Mouse (Mus musculus) T-cell, adult 2 months (primary cell): ENCODE measurements at regions not wholly inside any gene's neighbourhood (a gene's known extent, or its start where the extent isn't known, plus 50 kb on each side); places are given as distances from the start of the nearest gene placed in this dataset.
"Not testable (repeated sequence)": the region's sequence is repeated elsewhere in the genome, so short reads cannot be mapped to it uniquely, and the experiment has no call there.

Experiments
- DNase-seq: peaks from one replicate; pipeline ENCODE4 v3.0.0; 2022; ENCODE audit warnings: low spot score

DNA sequence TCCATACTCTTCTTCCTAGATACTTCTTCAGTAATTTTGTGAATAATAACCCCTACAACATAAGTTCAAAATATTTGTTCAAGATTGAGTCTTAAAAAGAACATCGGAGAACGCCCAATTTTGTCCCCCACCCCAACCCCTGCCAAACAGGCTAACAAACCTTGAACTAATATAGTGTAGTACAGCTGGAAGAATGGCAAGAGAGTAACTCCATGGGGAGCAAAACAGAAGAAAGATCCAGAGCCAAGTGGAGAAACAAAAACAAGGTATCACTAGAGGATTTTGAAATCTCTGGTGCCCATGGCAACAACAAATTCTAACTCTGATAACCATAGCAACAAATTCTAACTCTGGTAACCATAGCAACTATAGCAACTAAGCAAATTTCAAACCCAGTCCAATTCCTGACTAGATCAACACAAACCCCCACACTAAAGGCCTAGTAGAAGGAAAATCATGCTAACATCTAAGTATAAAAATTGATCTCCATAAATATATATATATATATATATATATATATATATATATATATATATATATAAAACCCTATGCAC lies 74.2 kb upstream of the Magee2 start:
- DNase-seq: no peak

DNA sequence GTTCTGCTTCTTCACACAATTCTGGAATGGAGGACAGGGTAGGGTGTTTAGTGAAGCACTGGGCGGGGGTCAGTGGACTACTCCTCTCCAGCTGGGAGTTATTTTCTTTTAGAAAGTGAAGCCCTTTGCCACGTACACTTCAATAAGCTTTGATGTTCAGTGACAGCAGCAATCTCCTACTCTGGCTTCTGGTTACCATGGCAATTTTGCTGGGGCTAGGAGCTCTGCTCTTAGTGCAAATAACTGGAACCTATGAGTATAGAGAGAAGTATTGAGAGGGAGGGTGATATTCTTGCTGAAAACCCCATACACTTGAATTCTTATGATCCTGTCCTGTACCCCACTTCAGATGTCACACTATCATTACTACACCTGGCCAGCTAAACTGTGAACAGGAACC lies 94.5 kb upstream of the Magee2 start:
- DNase-seq: no peak

DNA sequence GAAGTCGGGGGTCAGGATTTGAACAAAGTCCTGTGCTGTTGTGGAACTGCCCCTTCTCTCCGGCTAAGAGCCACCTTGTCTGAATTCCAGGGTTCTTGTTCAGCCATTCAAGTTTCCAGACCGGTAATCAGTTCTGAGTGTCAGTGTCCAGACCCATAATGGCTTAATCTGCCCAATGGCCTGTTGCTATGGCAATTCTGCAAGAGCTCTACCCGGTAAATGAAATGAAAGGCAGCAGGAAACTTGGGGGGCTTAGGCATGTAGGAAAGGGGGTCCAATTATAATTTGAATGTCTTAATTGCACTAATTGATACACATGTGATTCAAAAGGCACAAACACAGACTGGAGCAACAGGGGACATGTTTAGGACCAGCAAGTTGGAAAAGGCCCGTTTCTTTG lies 95.7 kb upstream of the Magee2 start:
- not testable (repeated sequence) for DNase-seq

GRCm38 (mm10) chrX:104953391-104953790 lies 96.3 kb upstream of the Magee2 start:
- not testable (repeated sequence) for DNase-seq

GRCm38 (mm10) chrX:104978432-104978831 lies 101.1 kb upstream of the Pbdc1 start:
- no peak for DNase-seq

DNA sequence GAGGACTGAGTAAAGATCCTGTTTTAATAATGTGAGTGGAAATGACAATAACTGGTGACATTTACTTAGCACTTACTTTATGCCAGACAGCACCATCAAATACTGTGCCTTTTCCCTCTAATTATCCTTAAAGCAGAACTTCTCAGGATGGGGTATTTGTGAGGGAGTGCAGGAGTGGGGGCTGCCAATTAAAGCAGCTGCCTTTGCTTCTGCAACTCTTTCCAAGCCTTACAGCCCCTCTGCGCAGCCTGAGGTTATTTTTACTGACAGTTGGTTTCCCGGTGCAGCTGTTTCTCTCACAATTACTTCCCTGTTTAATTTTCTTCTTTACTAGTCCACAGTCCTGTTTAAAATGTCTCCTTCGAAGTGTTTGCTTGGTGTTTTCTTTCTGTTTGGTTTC lies 76.3 kb upstream of the Pbdc1 start:
- no peak for DNase-seq

GRCm38 (mm10) chrX:105006445-105006844 lies 73.1 kb upstream of the Pbdc1 start:
- peak; percentile 0 for DNase-seq
